In the genomic region with DNA sequence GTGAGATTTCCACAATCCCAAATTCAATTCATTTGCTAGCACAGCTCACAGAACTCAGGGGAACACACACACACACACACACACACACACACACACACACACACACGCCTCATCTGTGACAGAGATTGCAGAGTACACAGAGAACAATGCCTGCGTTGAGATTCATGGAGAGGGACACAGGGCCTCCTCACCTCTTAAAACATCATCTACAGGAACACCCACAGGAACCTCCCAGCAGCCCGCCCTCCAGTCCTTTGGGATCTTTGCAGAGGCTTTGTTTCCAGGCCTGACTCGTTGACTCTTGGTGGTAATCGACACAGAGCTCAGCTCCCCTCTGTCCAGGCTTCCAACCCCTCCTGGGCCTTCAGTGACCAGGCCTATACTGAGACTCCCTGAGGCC, we compare ENCODE assay signal across 14 mouse cellular contexts. TPM values are rescaled to one million over a fixed set of nuclear protein-coding genes. Genes with fewer than 3 reads are reported as not detected.
A peak's percentile ranks its signal among the peaks of the same experiment; 100 is the strongest.
DNase-seq lines count a peak whose midpoint lies in the region; ATAC-seq and TF ChIP-seq lines count a peak whose summit lies in the region.
"Had no signal": no experiment of that assay in that cellular context is flagged by ENCODE, and none has a peak within 500 bp of the region (broad histone marks: within the 10 kb centered on the region; RNA-seq: fewer than 3 reads in every experiment).

No protein-coding gene starts in this region.

- no peaks in the 10 kb centered on the region for H3K9me3 ChIP-seq in kidney, embryonic 15.5 days (replicated peaks)
- no peaks in the 10 kb centered on the region for H3K9me3 ChIP-seq in heart, embryonic 13.5 days
- no peaks in the 10 kb centered on the region for H3K9me3 ChIP-seq in hindbrain, postnatal 0 days (ENCODE audit: low read length)

- peaks cover 20% of the 10 kb centered on the region for H3K4me1 ChIP-seq in kidney, adult 2 months (ENCODE audit: control insufficient read depth, insufficient read depth, low read length)
- peaks cover 36% of the 10 kb centered on the region for H3K4me1 ChIP-seq in kidney, embryonic 15.5 days
- peaks cover 61% of the 10 kb centered on the region for H3K4me1 ChIP-seq in heart, embryonic 13.5 days
- 0 out of 2 replicates have a peak, but pooled peaks cover 5% of the 10 kb centered on the region for H3K4me1 ChIP-seq in hindbrain, postnatal 0 days (ENCODE audit: insufficient read depth, low read length)

- no peak overlapping the region for H3K4me2 ChIP-seq in kidney, embryonic 15.5 days
- H3K4me2 ChIP-seq in heart, embryonic 13.5 days, result no peak overlapping the region
- no peak overlapping the region for H3K4me2 ChIP-seq in hindbrain, postnatal 0 days (ENCODE audit: low read depth, low read length)

- no peak for TF ChIP-seq POLR2A in kidney, adult 2 months (IDR thresholded peaks at IDR 0.05; ENCODE audit: low read depth, low read length)

- no peak overlapping the region for H3K9ac ChIP-seq in kidney, embryonic 15.5 days
- no peak overlapping the region for H3K9ac ChIP-seq in heart, embryonic 13.5 days
- peak overlapping the region; percentile 13; the same call in 1 of the 2 replicates for H3K9ac ChIP-seq in hindbrain, postnatal 0 days (replicated peaks; ENCODE audit: low read length)
- H3K9ac ChIP-seq: liver, embryonic 14.5 days had no signal

- H3K27ac ChIP-seq in kidney, adult 2 months (ENCODE audit: insufficient read depth, low read depth, low read length), result no peak overlapping the region
- no peak overlapping the region for H3K27ac ChIP-seq in kidney, embryonic 15.5 days
- H3K27ac ChIP-seq in heart, embryonic 13.5 days (replicated peaks), result peak overlapping the region; percentile 70
- peak overlapping the region; percentile 16; the same call in 1 of the 2 replicates for H3K27ac ChIP-seq in hindbrain, postnatal 0 days
- H3K27ac ChIP-seq: liver, embryonic 14.5 days had no signal

- no peak for TF ChIP-seq CTCF in kidney, adult 2 months (conservative IDR thresholded peaks at IDR 0.05; ENCODE audit: insufficient read depth, insufficient read length, low read depth, low read length)
- TF ChIP-seq CTCF in hindbrain, postnatal 0 days (IDR thresholded peaks at IDR 0.05; ENCODE audit: low read depth), result no peak

- peak; percentile 29 for DNase-seq in kidney, adult 2 months
- peak; percentile 34 for DNase-seq in Muller cell, postnatal 12 days (ENCODE audit: inconsistent ontology term)
- no peak for DNase-seq in hindbrain, postnatal 0 days (ENCODE audit: low spot score)
- DNase-seq in spleen, postnatal 14 days (ENCODE audit: low spot score in 2 of 2), result no peak
- no peak for DNase-seq in cerebellum, adult 9-11 months
- DNase-seq: adrenal gland, postnatal 14 days; thymus, postnatal 14 days had no signal

- H3K4me3 ChIP-seq in kidney, adult 2 months (ENCODE audit: insufficient read depth, low read depth, low read length), result no peak overlapping the region
- H3K4me3 ChIP-seq in kidney, embryonic 15.5 days (replicated peaks), result no peak overlapping the region
- H3K4me3 ChIP-seq in heart, embryonic 13.5 days, result no peak overlapping the region
- no peak overlapping the region for H3K4me3 ChIP-seq in hindbrain, postnatal 0 days (ENCODE audit: low read length)

- H3K27me3 ChIP-seq in kidney, adult 2 months (replicated peaks; ENCODE audit: control insufficient read depth, insufficient read depth, low read length), result no peaks in the 10 kb centered on the region
- no peaks in the 10 kb centered on the region for H3K27me3 ChIP-seq in kidney, embryonic 15.5 days
- no peaks in the 10 kb centered on the region for H3K27me3 ChIP-seq in heart, embryonic 13.5 days (replicated peaks)
- no peaks in the 10 kb centered on the region for H3K27me3 ChIP-seq in hindbrain, postnatal 0 days (ENCODE audit: insufficient read depth, low read length)

- ATAC-seq in kidney, embryonic 15.5 days (replicated peaks; ENCODE audit: low FRiP score), result no peak
- ATAC-seq in heart, embryonic 13.5 days (ENCODE audit: extremely low read depth, insufficient number of reproducible peaks, low FRiP score, low TSS enrichment), result no peak
- ATAC-seq in hindbrain, postnatal 0 days, result no peak
- ATAC-seq in megakaryocyte progenitor cell, adult 5-6 weeks (replicated peaks; ENCODE audit: poor library complexity), result no peak
- ATAC-seq: forebrain, embryonic 14.5 days had no signal

- H3K36me3 ChIP-seq in kidney, adult 2 months (ENCODE audit: control insufficient read depth, insufficient read depth, low read length), result no peaks in the 10 kb centered on the region
- no peaks in the 10 kb centered on the region for H3K36me3 ChIP-seq in kidney, embryonic 15.5 days
- H3K36me3 ChIP-seq in heart, embryonic 13.5 days, result no peaks in the 10 kb centered on the region
- no peaks in the 10 kb centered on the region for H3K36me3 ChIP-seq in hindbrain, postnatal 0 days (ENCODE audit: insufficient read depth, low read length)

- WGBS in kidney, adult 2 months, result 58% methylated on average over 5 of the region's 5 CpGs
- WGBS in kidney, embryonic 15.5 days, result 31% methylated on average over 5 of the region's 5 CpGs
- 36% methylated on average over 5 of the region's 5 CpGs for WGBS in heart, embryonic 13.5 days
- 32% methylated on average over 5 of the region's 5 CpGs for WGBS in hindbrain, postnatal 0 days

RNA-seq across cellular contexts. Expression of gene Spns2, which starts 12.5 kb away (rescaled TPM):
- 102 TPM in 2 replicates for polyA plus RNA-seq in kidney, adult 2 months (2012; rRNA removed)
- 2.9 and 3.4 TPM in 2 replicates for polyA plus RNA-seq in kidney, embryonic 15.5 days (2015; fragmentation: Nextera tagmentation; extraction: Ambion mirVana)
- 1.9 and 2.4 TPM in 2 replicates for polyA plus RNA-seq in heart, embryonic 13.5 days (2015; fragmentation: Nextera tagmentation; extraction: Ambion mirVana)
- 58.5 and 66.0 TPM in 2 replicates for total RNA-seq in hindbrain, postnatal 0 days (2014; rRNA removed)
- 7.0 and 7.2 TPM in 2 replicates for polyA plus RNA-seq in hindbrain, postnatal 0 days (2015; fragmentation: Nextera tagmentation; extraction: Ambion mirVana)
- 18.0 and 25.8 TPM in 2 replicates for total RNA-seq in megakaryocyte progenitor cell, adult 5-6 weeks (2015)
- total RNA-seq in megakaryocyte progenitor cell, adult 5-6 weeks (2017), result 8.8 and 13.0 TPM in 2 replicates

RNA-seq across cellular contexts. Expression of gene Mybbp1a, which starts 36.0 kb away (rescaled TPM):
- polyA plus RNA-seq in kidney, adult 2 months (2012; rRNA removed), result 27.0 and 28.6 TPM in 2 replicates
- 162 and 184 TPM in 2 replicates for polyA plus RNA-seq in kidney, embryonic 15.5 days (2015; fragmentation: Nextera tagmentation; extraction: Ambion mirVana)
- polyA plus RNA-seq in heart, embryonic 13.5 days (2015; fragmentation: Nextera tagmentation; extraction: Ambion mirVana), result 82.3 and 88.2 TPM in 2 replicates
- total RNA-seq in hindbrain, postnatal 0 days (2014; rRNA removed), result 28.0 and 36.1 TPM in 2 replicates
- polyA plus RNA-seq in hindbrain, postnatal 0 days (2015; fragmentation: Nextera tagmentation; extraction: Ambion mirVana), result 61.5 and 68.7 TPM in 2 replicates
- 255 and 264 TPM in 2 replicates for total RNA-seq in megakaryocyte progenitor cell, adult 5-6 weeks (2015)
- total RNA-seq in megakaryocyte progenitor cell, adult 5-6 weeks (2017), result 148 and 164 TPM in 2 replicates

RNA-seq across cellular contexts. Expression of gene Ggt6, which starts 41.9 kb away (rescaled TPM):
- 24.3 and 29.3 TPM in 2 replicates for polyA plus RNA-seq in kidney, adult 2 months (2012; rRNA removed)
- 0.87 and 0.95 TPM in 2 replicates for polyA plus RNA-seq in kidney, embryonic 15.5 days (2015; fragmentation: Nextera tagmentation; extraction: Ambion mirVana)
- not detected in 2 replicates for polyA plus RNA-seq in heart, embryonic 13.5 days (2015; fragmentation: Nextera tagmentation; extraction: Ambion mirVana)
- not detected in 2 replicates for total RNA-seq in hindbrain, postnatal 0 days (2014; rRNA removed)
- polyA plus RNA-seq in hindbrain, postnatal 0 days (2015; fragmentation: Nextera tagmentation; extraction: Ambion mirVana), result not detected in 2 replicates
- total RNA-seq in megakaryocyte progenitor cell, adult 5-6 weeks (2015), result not detected in 2 replicates
- total RNA-seq in megakaryocyte progenitor cell, adult 5-6 weeks (2017), result not detected in 2 replicates
- total RNA-seq: granulocyte monocyte progenitor cell, adult 5-6 weeks; monocyte, adult 5-6 weeks had no signal
- polyA plus RNA-seq: forebrain, embryonic 14.5 days had no signal

Comparison
In these comparisons a context has a peak if more than half of its experiments do, and no peak if none do; other contexts are left out.
1. RNA of gene Spns2, which starts 12.5 kb away (polyA plus RNA-seq): 102 TPM in kidney, adult 2 months; 7.0 to 7.2 TPM in hindbrain, postnatal 0 days, 2.9 to 3.4 TPM in kidney, embryonic 15.5 days and 1.9 to 2.4 TPM in heart, embryonic 13.5 days; every median in the first group is over 10 times any median in the second.
2. RNA of gene Ggt6, which starts 41.9 kb away (polyA plus RNA-seq): 24.3 to 29.3 TPM in kidney, adult 2 months; 0.87 to 0.95 TPM in kidney, embryonic 15.5 days, not detected in hindbrain, postnatal 0 days and not detected in heart, embryonic 13.5 days; every median in the first group is over 10 times any median in the second.
3. DNase-seq: peak in kidney, adult 2 months (single experiment) and Muller cell, postnatal 12 days (single experiment); none in hindbrain, postnatal 0 days (single experiment), spleen, postnatal 14 days (0 of 2) and cerebellum, adult 9-11 months (single experiment).
4. H3K27ac ChIP-seq: peak in heart, embryonic 13.5 days (single experiment) and hindbrain, postnatal 0 days (single experiment); none in kidney, adult 2 months (single experiment) and kidney, embryonic 15.5 days (single experiment).